Mouse (Mus musculus) kidney, adult 2 months (tissue): Measurements from ENCODE around the gene Zfp420. TPM values are rescaled to one million over a fixed set of nuclear protein-coding genes. Genes with fewer than 3 reads are reported as not detected.

Experiments used
- DNase-seq: peaks from one replicate; pipeline ENCODE4 v3.0.0; 2021
- H3K27ac ChIP-seq: fragments of 200-500 bp; 2 replicates; pipeline ENCODE4 v1.5.1; 2012; ENCODE audit warnings: low read depth, low read length, control low read depth, inconsistent platforms; ENCODE audit not compliant: insufficient read depth
- H3K27me3 ChIP-seq: fragments of 200-500 bp; replicated peaks from 2 replicates; pipeline ENCODE4 v1.6.1; 2012; ENCODE audit warnings: mild to moderate bottlenecking, moderate library complexity, low read length, inconsistent platforms; ENCODE audit not compliant: control insufficient read depth, insufficient read depth
- H3K36me3 ChIP-seq: fragments of 200-500 bp; 2 replicates; pipeline ENCODE4 v1.6.1; 2012; ENCODE audit warnings: mild to moderate bottlenecking, moderate library complexity, low read length, inconsistent platforms; ENCODE audit not compliant: control insufficient read depth, insufficient read depth
- H3K4me1 ChIP-seq: fragments of 200-500 bp; 2 replicates; pipeline ENCODE4 v1.6.1; 2011; ENCODE audit warnings: low read length; ENCODE audit not compliant: control insufficient read depth, insufficient read depth
- H3K4me3 ChIP-seq: fragments of 200-500 bp; 2 replicates; pipeline ENCODE4 v1.5.1; 2011; ENCODE audit warnings: mild to moderate bottlenecking, low read depth, low read length, control low read depth; ENCODE audit not compliant: insufficient read depth
- CTCF ChIP-seq: fragments of 200-500 bp; conservative IDR thresholded peaks from 2 replicates; pipeline ENCODE4 v1.5.1; 2011; ENCODE audit warnings: low read depth, mild to moderate bottlenecking, control low read depth, low read length, moderate library complexity, mixed read lengths; ENCODE audit not compliant: insufficient read depth, insufficient read length
- POLR2A ChIP-seq: fragments of 200-500 bp; IDR thresholded peaks from one replicate; pipeline ENCODE4 v1.6.1; 2011; ENCODE audit warnings: low read depth, low read length, control low read depth
- WGBS: fragments of 180-500 bp; shearing (Covaris S2); methylation state at CpG from one replicate; pipeline ENCODE4 v1.1.7; 2018; 5-methylcytosine and 5-hydroxymethylcytosine counted together
- polyA plus RNA-seq: library from polyadenylated mRNA; depleted of rRNA; stranded (reverse); fragments of >200 nt; gene quantifications from 2 replicates; pipeline ENCODE4 v1.2.3, GENCODE M21; 2012; rRNA removed

The Zfp420 gene
- polyA plus RNA-seq, result 1.7 and 1.8 TPM in 2 replicates

- WGBS, result 3% methylated on average over 32 of the region's 32 CpGs
- no peak for TF ChIP-seq CTCF
- no peak for TF ChIP-seq POLR2A
- DNase-seq, result peak; percentile 95
- H3K36me3 ChIP-seq, result no peaks in the 10 kb centered on the region
- peaks cover 5% of the 10 kb centered on the region; the same call in 1 of the 2 replicates for H3K4me1 ChIP-seq
- no peaks in the 10 kb centered on the region for H3K27me3 ChIP-seq
- peak within 1 kb of the TSS; percentile 96 for H3K4me3 ChIP-seq
- no peak within 1 kb of the TSS for H3K27ac ChIP-seq
Observed at GRCm38 (mm10) chr7:29859532-29860517, at the start of gene Zfp420. Zfp420 (plus strand) TSS chr7:29859979.

DNA sequence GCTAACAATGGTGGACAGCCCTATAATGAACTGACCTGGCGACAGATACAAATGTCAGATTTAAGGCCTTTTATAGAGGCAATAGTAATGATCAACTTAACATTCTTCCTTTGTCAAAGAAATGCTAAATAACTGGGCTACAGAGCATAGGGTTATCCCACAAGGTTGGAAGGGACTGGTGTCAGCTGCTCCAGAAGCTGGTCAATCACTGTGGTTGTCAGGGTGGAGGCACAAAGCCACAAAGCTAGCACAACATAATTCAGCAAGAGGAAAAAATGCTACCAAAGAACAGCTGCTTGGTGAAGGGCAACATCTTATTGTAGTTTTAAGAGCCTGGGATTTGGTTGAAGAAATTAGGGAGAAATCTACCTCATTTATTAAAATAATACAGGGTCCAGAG lies 47.5 kb upstream of the Zfp420 start:
- Histone ChIP-seq H3K36me3 (no peaks in the 10 kb centered on the region), H3K27me3 (no peaks in the 10 kb centered on the region), H3K4me1 (peaks cover 5% of the 10 kb centered on the region; the same call in 1 of the 2 replicates), H3K4me3 (no peak overlapping the region), H3K27ac (no peak overlapping the region)
- no peak for TF ChIP-seq POLR2A
- TF ChIP-seq CTCF, result no peak
- 98% methylated on average over 1 of the region's 1 CpGs for WGBS
- DNase-seq, result no peak

DNA sequence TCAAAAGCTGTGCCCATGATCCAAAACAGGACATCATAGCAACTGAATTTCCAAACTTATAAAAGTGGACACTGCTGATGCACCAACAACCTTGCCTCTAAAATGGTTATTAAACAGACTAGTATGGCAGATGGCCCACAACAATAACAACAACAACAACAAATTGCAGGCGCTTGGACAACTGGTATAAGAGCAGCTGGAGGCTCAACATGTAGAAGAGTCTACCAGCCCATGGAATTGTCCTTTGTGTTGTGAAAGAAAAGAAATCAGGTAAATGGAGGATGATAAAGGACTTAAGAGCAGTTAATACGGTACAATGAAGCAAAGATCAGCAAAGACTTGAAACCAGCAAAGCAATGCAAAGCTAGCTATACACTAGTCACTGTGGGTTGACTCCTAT lies 45.4 kb upstream of the Zfp420 start:
- 94% methylated on average over 2 of the region's 2 CpGs for WGBS
- peaks cover 9% of the 10 kb centered on the region for H3K4me1 ChIP-seq
- H3K27ac ChIP-seq, result no peak overlapping the region
- no peaks in the 10 kb centered on the region for H3K27me3 ChIP-seq
- no peak for TF ChIP-seq POLR2A
- TF ChIP-seq CTCF, result no peak
- no peaks in the 10 kb centered on the region for H3K36me3 ChIP-seq
- H3K4me3 ChIP-seq, result no peak overlapping the region
- DNase-seq, result no peak

GRCm38 (mm10) chr7:29815061-29815784 lies 44.6 kb upstream of the Zfp420 start:
- TF ChIP-seq CTCF, result no peak
- Histone ChIP-seq H3K4me3 (peak overlapping the region; percentile 58), H3K4me1 (peaks cover 9% of the 10 kb centered on the region), H3K27me3 (no peaks in the 10 kb centered on the region), H3K36me3 (no peaks in the 10 kb centered on the region), H3K27ac (no peak overlapping the region)
- WGBS, result 2% methylated on average over 12 of the region's 12 CpGs
- no peak for DNase-seq

DNA sequence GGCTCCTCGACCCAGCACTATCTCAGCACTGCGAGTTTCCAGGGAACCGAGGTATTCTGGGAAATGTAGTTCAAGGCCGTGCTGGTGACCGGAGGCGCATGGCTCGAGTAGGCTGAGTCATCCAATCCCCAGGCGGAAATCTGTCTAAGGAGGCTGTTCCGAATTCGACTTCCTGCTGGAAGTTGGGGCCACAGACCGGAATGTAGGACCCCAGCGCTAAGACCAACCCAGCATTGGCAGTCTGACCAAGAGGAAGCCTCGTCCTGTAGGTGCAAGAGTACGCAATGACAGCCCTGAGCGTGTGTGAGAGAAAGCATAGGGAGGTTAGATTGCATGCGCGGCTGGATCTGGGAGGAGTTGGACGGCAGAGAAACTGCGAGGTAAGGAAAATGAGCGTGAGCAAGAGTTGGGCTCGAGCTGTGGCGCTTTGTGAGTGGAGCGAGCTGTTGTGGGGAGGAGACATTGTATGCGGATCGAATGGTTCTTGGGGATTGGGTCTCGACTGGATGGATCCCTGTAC lies 43.8 kb upstream of the Zfp420 start, which contains the start of gene Zfp790:
Zfp790 (plus strand) TSS at position 205 of the 520 bp plus-strand sequence.
- 1% methylated on average over 26 of the region's 26 CpGs for WGBS
- Histone ChIP-seq H3K4me1 (peaks cover 9% of the 10 kb centered on the region), H3K27ac (peak within 1 kb of the TSS; percentile 81), H3K4me3 (peak within 1 kb of the TSS; percentile 73), H3K36me3 (no peaks in the 10 kb centered on the region), H3K27me3 (no peaks in the 10 kb centered on the region)
- peak; percentile 96 for DNase-seq
- no peak for TF ChIP-seq CTCF
- TF ChIP-seq POLR2A, result peak; percentile 72

GRCm38 (mm10) chr7:29818619-29819254 lies 41.0 kb upstream of the Zfp420 start:
- H3K4me3 ChIP-seq, result peak overlapping the region; percentile 63
- 2% methylated on average over 12 of the region's 12 CpGs for WGBS
- peak; percentile 85 for DNase-seq
- no peaks in the 10 kb centered on the region for H3K27me3 ChIP-seq
- H3K36me3 ChIP-seq, result no peaks in the 10 kb centered on the region
- H3K27ac ChIP-seq, result peak overlapping the region; percentile 9; the same call in 1 of the 2 replicates
- TF ChIP-seq POLR2A (no peak), CTCF (no peak)
- peaks cover 9% of the 10 kb centered on the region for H3K4me1 ChIP-seq
